Mouse (Mus musculus): ENCODE measurements around the gene Fcho2. TPM values are rescaled to one million over a fixed set of nuclear protein-coding genes. Genes with fewer than 3 reads are reported as not detected.

The Fcho2 gene
- polyA plus RNA-seq, 1 experiment from 2014 or later, result 30.6 TPM

DNA sequence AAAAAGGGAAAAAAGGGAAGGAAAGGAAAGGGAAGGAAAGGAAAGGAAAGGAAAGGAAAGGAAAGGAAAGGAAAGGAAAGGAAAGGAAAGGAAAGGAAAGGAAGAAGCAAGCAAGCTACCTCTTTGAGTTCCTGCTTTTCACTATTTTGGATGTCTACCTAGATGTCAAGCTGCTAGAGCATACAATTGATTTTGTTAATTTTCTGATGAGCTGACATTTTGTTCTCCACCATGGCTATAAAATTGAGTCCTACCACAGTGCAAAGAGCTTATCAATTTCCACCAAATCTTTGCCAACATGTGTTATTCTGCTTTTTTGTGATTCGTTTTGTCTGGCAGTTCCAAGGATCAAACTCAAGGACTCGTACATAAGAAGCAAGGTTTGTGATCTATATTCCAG lies 77.0 kb downstream of the Fcho2 start:
- H3K4me1 ChIP-seq (replicated peaks), result no peaks in the 10 kb centered on the region
- H3K27me3 ChIP-seq, result no peaks in the 10 kb centered on the region
- no peaks in the 10 kb centered on the region for H3K9me3 ChIP-seq
- ATAC-seq, result no peak
- H3K36me3 ChIP-seq, result peaks cover 23% of the 10 kb centered on the region
- no peak overlapping the region for H3K4me3 ChIP-seq (replicated peaks)
- no peak overlapping the region for H3K9ac ChIP-seq (replicated peaks)
- no peak overlapping the region for H3K27ac ChIP-seq
- WGBS, result 91% methylated on average over 2 of the region's 2 CpGs
- H3K4me2 ChIP-seq (replicated peaks), result no peak overlapping the region

DNA sequence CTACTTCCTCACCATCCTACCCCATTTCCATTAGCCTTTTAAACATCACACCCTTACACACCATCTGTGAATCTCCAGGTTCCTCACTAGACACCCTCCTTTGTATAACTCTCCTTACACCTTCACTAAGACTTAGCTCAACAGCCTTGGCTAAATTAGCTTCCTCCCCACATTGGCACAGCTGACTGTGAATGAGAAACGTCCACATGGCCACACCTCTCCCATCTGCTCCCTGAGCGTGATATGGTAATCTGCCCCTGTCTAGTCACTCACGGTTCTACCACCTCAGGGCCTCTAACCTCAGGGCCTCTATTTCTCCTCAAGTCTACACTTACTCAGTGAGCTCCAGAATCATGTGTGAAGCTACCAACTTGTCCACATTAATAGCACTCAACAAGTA lies 82.0 kb downstream of the Fcho2 start:
- H3K4me3 ChIP-seq (replicated peaks), result no peak overlapping the region
- 56% methylated on average over 3 of the region's 3 CpGs for WGBS
- H3K36me3 ChIP-seq, result peaks cover 38% of the 10 kb centered on the region
- H3K4me2 ChIP-seq (replicated peaks), result no peak overlapping the region
- no peak overlapping the region for H3K9ac ChIP-seq (replicated peaks)
- H3K4me1 ChIP-seq (replicated peaks), result no peaks in the 10 kb centered on the region
- no peak for ATAC-seq
- H3K27ac ChIP-seq, result no peak overlapping the region
- no peaks in the 10 kb centered on the region for H3K9me3 ChIP-seq
- H3K27me3 ChIP-seq, result no peaks in the 10 kb centered on the region

DNA sequence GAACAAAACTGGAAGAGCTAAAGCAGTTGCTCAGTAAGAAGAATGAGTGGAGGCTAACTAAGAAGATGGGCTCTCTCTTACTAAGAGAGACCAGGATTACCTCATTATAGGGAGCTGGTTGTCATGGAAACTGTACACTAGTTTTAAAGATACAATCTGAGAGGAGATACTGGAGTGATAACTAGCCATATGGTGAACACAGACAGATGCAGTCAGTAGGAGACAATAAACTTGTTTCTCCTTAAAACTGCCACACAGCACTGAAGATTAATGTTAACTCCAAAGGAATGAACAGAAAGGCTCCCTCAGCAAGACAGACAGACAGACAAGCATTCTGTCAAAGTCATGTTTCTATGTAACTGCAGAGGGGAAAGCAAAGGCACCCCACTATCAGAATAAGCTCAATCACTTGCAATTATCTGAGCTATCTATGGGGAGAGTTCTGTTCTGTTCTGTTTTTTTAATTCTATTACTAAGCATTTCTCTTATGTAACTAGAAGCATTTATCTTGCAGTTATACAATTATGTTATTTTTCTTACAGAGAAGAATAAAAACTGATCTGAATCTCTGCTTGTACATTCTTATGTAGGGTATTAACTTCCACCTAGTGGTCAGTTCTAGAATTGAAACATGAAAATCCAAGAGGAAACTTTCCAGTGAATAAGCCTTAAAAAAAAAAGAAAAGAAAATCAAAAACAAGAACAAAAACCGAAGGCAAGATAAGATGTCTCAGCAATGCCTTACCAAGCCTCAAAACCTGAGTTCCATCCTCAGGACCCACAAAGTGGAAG lies 85.8 kb downstream of the Fcho2 start:
- peaks cover 56% of the 10 kb centered on the region for H3K36me3 ChIP-seq
- H3K4me2 ChIP-seq (replicated peaks), result no peak overlapping the region
- ATAC-seq, result no peak
- no peaks in the 10 kb centered on the region for H3K9me3 ChIP-seq
- H3K9ac ChIP-seq (replicated peaks), result no peak overlapping the region
- H3K4me1 ChIP-seq (replicated peaks), result no peaks in the 10 kb centered on the region
- no peak overlapping the region for H3K27ac ChIP-seq
- 94% methylated on average over 1 of the region's 1 CpGs for WGBS
- no peak overlapping the region for H3K4me3 ChIP-seq (replicated peaks)
- no peaks in the 10 kb centered on the region for H3K27me3 ChIP-seq

DNA sequence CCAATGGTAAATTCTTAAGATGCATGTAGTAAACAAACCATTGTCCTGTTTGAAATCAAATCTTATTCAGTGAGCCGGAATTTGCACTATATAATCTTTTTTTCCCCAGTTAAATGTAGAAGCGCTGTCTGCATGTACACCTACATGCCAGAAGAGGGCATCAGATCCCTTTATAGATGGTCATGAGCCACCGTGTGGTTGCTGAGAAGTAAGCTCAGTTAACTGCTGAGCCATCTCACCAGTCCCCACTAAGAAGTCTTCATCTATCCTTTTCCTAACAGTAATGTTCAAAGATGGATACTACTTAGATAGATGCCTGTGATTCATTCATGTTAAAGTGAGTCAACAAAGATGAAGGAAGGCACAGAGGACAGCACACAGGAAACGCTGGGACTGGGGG lies 88.8 kb downstream of the Fcho2 start:
- H3K27me3 ChIP-seq, result no peaks in the 10 kb centered on the region
- WGBS, result 60% methylated on average over 4 of the region's 4 CpGs
- ATAC-seq, result peak; percentile 55; the same call in 1 of the 2 replicates

DNA sequence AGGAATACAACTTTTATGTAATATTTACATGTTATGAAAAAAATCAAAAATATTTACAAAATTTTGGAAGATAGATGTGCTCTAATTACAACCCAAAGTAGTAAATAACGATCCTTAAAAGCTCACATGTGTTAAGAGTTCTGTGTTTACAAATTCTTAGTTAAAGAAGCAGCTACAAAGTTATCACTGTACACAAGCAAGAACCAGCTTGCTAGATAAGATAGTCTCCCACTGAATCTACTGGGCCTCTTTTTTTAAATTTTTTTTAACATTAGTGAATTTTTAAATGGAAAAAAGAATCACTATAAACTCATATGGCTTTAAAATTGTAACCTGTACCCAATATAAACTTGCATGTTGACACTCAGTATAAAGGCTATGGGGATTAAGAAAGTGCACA lies 91.8 kb downstream of the Fcho2 start:
- WGBS, result 98% methylated on average over 1 of the region's 1 CpGs
- Histone ChIP-seq H3K4me1 (replicated peaks) (no peaks in the 10 kb centered on the region), H3K27ac (no peak overlapping the region), H3K4me3 (replicated peaks) (no peak overlapping the region), H3K36me3 (peaks cover 34% of the 10 kb centered on the region), H3K9me3 (no peaks in the 10 kb centered on the region), H3K27me3 (no peaks in the 10 kb centered on the region), H3K9ac (replicated peaks) (no peak overlapping the region), H3K4me2 (replicated peaks) (no peak overlapping the region)
- no peak for ATAC-seq

More for the DNA sequence above, 88.8 kb downstream of the Fcho2 start:
- Histone ChIP-seq H3K4me2 (replicated peaks) (no peak overlapping the region), H3K9ac (replicated peaks) (no peak overlapping the region), H3K27ac (no peak overlapping the region), H3K4me3 (replicated peaks) (no peak overlapping the region), H3K36me3 (peaks cover 43% of the 10 kb centered on the region), H3K9me3 (no peaks in the 10 kb centered on the region), H3K4me1 (replicated peaks) (no peaks in the 10 kb centered on the region)

DNA sequence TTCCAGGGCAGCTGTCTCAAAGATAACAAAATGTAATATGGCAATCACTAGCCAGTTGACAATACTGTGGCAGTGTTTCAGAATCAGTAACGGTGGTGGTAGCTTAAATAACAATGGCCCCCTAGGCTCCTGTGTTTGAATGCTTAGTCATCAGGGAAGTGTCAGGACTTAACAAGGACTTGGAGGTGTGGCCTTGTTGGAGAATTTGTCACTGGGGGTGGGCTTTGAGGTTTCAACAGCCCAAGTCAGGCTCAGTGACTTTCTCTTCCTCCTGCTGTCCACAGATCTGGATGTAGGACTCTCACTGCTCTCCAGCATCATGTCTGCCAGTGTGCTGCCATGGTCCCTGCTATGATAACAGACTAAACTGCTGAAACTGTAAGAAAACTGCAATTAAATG lies 93.0 kb downstream of the Fcho2 start:
- Histone ChIP-seq H3K36me3 (peaks cover 27% of the 10 kb centered on the region), H3K27me3 (no peaks in the 10 kb centered on the region), H3K4me1 (replicated peaks) (no peaks in the 10 kb centered on the region), H3K27ac (no peak overlapping the region), H3K9ac (replicated peaks) (no peak overlapping the region), H3K9me3 (no peaks in the 10 kb centered on the region), H3K4me2 (replicated peaks) (no peak overlapping the region), H3K4me3 (replicated peaks) (no peak overlapping the region)
- no peak for ATAC-seq
- WGBS, result 38% methylated on average over 1 of the region's 1 CpGs

DNA sequence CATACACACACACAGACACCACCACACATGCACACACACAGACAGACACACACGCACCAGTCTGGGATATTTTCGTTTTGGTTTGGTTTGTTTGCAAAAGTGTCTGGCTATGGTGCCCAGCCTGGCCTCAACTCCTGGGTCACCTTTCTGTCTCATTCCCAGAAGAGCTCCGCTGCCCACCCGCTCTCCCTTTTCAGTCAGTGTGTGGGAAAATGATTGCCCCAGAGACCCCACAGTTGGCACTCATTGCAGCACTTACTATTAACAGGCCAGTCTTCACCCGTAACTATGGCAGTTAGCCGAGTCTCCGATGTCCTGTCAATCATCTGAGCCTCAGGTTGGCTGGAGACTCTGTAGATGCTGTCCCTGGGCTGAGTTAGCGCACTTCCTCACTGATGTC lies 99.1 kb downstream of the Fcho2 start:
- Histone ChIP-seq H3K4me3 (replicated peaks) (no peak overlapping the region), H3K27ac (no peak overlapping the region), H3K4me1 (replicated peaks) (no peaks in the 10 kb centered on the region), H3K9ac (replicated peaks) (no peak overlapping the region), H3K9me3 (no peaks in the 10 kb centered on the region), H3K36me3 (peaks cover 5% of the 10 kb centered on the region; the same call in 1 of the 2 replicates), H3K4me2 (replicated peaks) (no peak overlapping the region), H3K27me3 (no peaks in the 10 kb centered on the region)
- 90% methylated on average over 8 of the region's 8 CpGs for WGBS
- no peak for ATAC-seq

DNA sequence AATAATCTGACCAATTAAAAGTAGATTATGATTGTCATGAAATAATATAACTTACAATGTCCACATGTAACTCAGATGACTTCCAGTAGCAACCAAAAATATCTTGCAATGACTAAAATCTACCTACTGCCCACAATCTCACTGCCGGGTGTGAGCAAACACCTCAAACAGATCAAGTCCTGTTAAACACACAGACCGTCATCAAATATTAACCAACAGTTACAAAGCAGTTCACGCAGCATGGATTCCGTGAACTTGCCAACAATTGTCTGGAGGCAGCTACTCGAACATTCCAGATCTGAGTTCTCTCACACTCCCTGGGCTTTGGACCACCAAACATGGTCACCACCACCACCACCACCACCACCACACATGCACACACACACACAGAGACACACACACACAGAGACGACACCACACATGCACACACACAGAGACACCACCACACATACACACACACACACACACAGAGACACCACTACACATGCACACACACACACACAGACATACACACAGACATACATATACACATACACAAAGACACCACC lies 99.7 kb downstream of the Fcho2 start:
- no peak for ATAC-seq
- H3K9ac ChIP-seq (replicated peaks), result no peak overlapping the region
- no peak overlapping the region for H3K4me2 ChIP-seq (replicated peaks)
- no peaks in the 10 kb centered on the region for H3K27me3 ChIP-seq
- no peak overlapping the region for H3K27ac ChIP-seq
- 94% methylated on average over 6 of the region's 6 CpGs for WGBS
- H3K4me3 ChIP-seq (replicated peaks), result no peak overlapping the region
- no peaks in the 10 kb centered on the region for H3K4me1 ChIP-seq (replicated peaks)
- H3K36me3 ChIP-seq, result peaks cover 4% of the 10 kb centered on the region; the same call in 1 of the 2 replicates
- H3K9me3 ChIP-seq, result no peaks in the 10 kb centered on the region

DNA sequence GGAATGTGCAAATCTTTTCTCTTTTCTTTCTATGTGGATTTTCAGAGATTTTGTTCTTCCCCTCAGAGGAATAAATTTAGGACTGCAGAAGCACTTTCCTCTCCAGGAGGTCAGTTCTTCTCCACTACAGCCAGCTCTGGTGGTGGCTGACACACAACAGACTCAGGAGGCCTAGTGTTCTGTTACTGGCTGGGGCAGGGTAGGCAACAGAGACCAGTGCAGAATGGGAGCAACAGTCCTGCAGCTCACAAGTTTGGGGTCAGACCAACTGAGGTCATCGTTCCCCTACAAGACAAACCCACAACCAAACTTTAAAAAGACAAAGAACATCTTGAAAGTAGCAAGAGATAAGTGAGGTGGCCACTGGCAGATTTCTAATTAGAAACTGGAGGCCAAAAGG lies 104.6 kb downstream of the Fcho2 start:
- H3K4me2 ChIP-seq (replicated peaks), result no peak overlapping the region
- no peak overlapping the region for H3K27ac ChIP-seq
- H3K4me3 ChIP-seq (replicated peaks), result no peak overlapping the region
- WGBS, result 89% methylated on average over 1 of the region's 1 CpGs
- H3K9me3 ChIP-seq, result no peaks in the 10 kb centered on the region
- ATAC-seq, result no peak
- H3K36me3 ChIP-seq, result peaks cover 4% of the 10 kb centered on the region; the same call in 1 of the 2 replicates
- no peak overlapping the region for H3K9ac ChIP-seq (replicated peaks)
- no peaks in the 10 kb centered on the region for H3K4me1 ChIP-seq (replicated peaks)
- no peaks in the 10 kb centered on the region for H3K27me3 ChIP-seq

DNA sequence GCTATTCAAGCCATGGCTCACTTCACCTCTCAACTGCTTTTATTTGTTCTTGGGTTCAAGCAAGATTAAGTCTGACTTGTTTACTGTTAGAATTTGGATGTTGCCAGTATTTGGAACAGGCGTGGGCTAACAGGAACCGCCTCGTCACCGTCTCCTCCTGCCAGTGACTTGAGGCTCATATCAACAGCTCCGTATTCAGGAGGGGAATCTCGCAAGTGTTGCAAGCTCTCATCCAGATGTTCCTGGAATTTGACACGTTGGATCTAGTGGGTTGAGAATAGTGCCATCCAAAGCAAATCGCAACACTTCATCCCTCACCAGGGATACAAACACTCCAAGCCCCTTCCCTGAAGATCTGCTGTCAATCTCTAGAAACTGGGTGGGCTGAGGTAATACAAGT lies 105.0 kb downstream of the Fcho2 start:
- H3K27me3 ChIP-seq, result no peaks in the 10 kb centered on the region
- ATAC-seq, result no peak
- H3K9ac ChIP-seq (replicated peaks), result no peak overlapping the region
- no peaks in the 10 kb centered on the region for H3K9me3 ChIP-seq
- no peak overlapping the region for H3K27ac ChIP-seq
- no peak overlapping the region for H3K4me3 ChIP-seq (replicated peaks)
- 81% methylated on average over 8 of the region's 8 CpGs for WGBS
- H3K4me2 ChIP-seq (replicated peaks), result no peak overlapping the region
- peaks cover 4% of the 10 kb centered on the region; the same call in 1 of the 2 replicates for H3K36me3 ChIP-seq
- no peaks in the 10 kb centered on the region for H3K4me1 ChIP-seq (replicated peaks)

DNA sequence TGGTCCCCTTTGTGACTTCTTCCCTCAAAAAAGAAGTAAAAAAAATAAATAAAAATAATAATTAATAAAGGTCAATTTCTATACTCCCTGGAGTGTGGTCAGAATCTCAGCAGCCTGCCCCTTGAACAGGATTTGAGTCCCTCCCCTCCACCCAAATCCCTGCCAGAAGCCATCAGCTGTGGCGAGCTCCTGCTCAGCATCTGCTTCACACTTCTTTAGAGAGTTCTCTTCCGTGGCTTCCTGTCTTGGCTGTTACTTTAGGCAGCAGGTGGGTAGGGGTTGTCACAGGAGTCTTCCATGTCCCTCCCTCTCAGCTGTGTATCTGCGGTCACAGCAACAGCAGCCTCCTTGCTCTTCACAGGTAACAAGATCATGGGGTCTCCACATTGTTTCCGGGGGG lies 109.7 kb downstream of the Fcho2 start:
- H3K27me3 ChIP-seq, result no peaks in the 10 kb centered on the region
- ATAC-seq, result no peak
- H3K36me3 ChIP-seq, result no peaks in the 10 kb centered on the region
- no peaks in the 10 kb centered on the region for H3K4me1 ChIP-seq (replicated peaks)
- no peak overlapping the region for H3K27ac ChIP-seq
- H3K4me2 ChIP-seq (replicated peaks), result no peak overlapping the region
- 80% methylated on average over 4 of the region's 4 CpGs for WGBS
- H3K9ac ChIP-seq (replicated peaks), result no peak overlapping the region
- H3K4me3 ChIP-seq (replicated peaks), result no peak overlapping the region
- no peaks in the 10 kb centered on the region for H3K9me3 ChIP-seq

DNA sequence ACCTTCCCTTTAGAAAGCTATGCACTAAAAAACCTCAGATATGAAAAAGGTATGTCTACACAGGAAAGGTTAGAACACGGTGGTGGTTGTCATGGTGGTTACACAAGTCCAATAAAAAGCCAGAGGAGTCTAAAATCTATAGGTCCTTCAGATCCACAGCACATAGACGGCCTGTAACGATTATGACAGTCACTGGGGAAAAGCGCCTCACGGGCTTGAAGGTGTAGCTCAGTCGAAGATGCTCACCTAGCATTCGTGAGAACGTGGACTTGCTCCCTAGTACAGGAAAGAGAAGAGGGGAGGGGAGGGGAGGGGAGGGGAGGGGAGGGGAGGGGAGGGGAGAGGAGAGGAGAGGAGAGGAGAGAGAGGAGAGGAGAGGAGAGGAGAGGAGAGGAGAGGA lies 111.5 kb downstream of the Fcho2 start:
- Histone ChIP-seq H3K4me1 (replicated peaks) (no peaks in the 10 kb centered on the region), H3K27me3 (no peaks in the 10 kb centered on the region), H3K9ac (replicated peaks) (no peak overlapping the region), H3K9me3 (no peaks in the 10 kb centered on the region), H3K27ac (no peak overlapping the region), H3K36me3 (no peaks in the 10 kb centered on the region), H3K4me2 (replicated peaks) (no peak overlapping the region), H3K4me3 (replicated peaks) (no peak overlapping the region)
- WGBS, result 91% methylated on average over 8 of the region's 8 CpGs
- ATAC-seq, result no peak

DNA sequence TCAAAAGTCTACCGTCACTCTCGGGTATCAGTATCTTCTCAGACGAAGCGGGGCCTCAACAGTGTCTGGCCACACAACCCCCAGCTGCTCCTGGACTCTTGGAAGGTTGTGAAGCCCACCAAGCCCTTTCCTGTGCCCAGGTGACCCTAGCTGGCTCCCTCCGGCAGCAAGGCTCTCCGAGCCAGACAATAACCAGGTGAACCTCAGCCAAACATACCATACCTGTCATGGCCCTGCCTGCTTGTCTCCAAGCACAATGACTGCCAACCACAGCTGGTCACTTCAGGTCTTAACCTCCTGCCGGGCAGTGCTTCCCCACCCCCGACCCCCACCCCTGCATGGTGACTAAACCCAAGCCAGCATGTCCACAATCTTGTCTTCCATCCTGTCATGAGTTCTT lies 112.9 kb downstream of the Fcho2 start:
- Histone ChIP-seq H3K27ac (no peak overlapping the region), H3K36me3 (no peaks in the 10 kb centered on the region), H3K4me2 (replicated peaks) (no peak overlapping the region), H3K4me3 (replicated peaks) (no peak overlapping the region), H3K9ac (replicated peaks) (no peak overlapping the region), H3K27me3 (no peaks in the 10 kb centered on the region), H3K9me3 (no peaks in the 10 kb centered on the region), H3K4me1 (replicated peaks) (no peaks in the 10 kb centered on the region)
- no peak for ATAC-seq
- WGBS, result 87% methylated on average over 8 of the region's 8 CpGs
